Mouse (Mus musculus) cerebellum, adult 18-20 months (tissue): ENCODE data around the gene Lrrc4c.

ENCODE experiments used
- DNase-seq, 2 experiments: peaks; one replicate each; pipeline ENCODE4 v3.0.0; 2021

The Lrrc4c gene

DNA sequence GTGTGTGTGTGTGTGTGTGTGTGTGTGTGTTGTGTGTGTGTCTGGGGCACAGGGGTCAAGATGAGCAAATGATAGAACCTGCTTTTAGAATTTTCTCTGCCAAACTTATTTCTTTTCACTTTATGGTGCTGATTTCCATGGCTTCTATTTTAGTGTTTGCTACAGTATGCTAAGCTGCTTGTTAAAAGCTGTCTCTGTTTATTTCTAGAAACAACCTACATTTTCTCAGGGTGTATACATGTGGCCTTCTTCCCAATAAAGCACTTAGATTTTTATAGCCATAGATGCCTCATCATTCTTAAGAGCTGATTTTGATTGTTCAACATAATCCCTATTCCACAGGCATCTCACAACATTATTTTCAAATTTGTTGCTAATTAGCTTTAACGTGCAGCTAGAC is 229.2 kb downstream of the Lrrc4c start:
- no peak for DNase-seq

DNA sequence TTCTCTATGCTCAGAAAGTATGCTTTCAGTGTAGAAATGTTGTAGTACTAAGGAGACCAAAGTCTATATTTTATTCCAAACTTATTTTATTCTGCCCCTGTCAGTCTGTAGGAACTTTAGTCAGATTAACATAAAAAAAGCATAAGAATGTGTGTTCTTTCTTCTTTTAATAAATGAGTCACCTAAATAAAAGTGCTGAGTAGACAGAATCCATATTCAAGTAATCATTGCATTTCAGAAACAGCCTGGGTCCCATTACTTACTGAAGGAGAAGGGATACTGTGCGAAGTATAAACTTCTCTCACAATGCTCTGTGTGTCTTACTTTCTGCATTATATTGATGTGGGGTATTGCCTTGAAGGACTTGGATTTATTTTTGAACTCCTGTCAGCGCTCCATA is 255.8 kb downstream of the Lrrc4c start:
- no peak for DNase-seq

DNA sequence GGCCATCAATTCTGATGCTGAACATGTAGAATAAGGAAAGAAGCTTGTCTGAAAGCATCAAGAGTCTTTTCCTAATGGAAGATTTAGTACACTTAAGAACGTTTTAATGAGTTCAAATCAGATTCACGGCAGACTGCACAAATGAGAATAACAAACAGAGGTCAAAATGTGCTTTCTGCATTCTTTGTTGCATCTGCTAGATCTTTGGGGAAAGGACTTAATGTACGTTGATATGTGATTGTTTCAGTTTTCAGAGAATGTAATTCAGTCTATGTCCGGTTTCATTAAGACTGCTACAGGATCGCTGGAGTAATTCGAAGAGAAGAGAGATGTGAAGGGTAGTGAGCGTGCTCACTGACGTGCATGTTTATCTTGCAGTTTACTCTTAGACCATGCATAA is 259.7 kb downstream of the Lrrc4c start:
- no peak for DNase-seq

DNA sequence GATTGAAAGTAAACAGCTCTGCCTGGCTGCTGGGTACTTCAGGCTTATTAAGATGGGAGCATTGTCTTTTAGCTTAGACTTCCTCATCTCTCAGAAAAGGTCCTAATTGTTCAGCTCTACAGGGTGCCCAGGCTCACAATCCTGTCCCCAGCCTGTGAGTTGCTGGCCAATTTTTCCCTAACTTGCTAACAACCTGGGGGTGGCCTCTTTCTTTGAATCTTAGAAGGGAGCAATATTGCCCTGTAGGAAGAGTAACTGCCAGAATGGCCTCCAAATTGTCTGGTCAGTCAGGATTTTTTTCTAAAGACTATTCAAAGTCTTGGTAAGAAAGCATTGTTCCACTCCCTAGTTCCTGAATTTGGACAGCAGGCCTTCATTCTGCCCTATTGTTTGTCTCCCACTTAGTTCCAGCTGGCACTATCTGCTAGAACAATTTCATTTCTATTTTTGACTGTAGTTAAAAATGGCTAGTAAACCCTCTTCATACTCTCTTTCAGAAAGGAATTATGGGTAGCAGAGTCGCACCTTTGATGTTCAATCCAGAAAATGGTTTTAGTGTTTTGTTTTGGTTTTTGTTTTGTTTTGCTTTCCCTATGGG is 262.3 kb downstream of the Lrrc4c start:
- DNase-seq, result peak; percentile 44 to 50

DNA sequence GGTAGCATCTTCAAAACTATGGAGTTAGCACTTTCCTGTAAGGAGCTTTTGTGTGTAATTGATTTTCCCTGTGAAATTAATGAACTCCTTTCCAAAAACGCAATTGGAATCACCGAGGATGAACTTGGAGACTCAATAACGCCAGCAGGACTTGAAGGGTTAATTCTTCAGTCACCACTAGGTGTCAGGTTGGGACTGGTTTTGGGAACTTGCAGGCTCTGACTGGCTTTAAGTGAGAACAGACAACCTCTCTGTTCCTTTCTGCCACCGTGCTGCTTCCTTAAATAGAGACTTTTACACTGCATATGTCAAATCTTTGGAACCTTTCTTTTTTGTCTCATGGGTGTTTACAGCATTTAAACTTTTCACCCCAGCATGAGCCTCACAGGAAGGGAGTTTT is 267.7 kb downstream of the Lrrc4c start:
- peak; percentile 67 to 68 for DNase-seq

DNA sequence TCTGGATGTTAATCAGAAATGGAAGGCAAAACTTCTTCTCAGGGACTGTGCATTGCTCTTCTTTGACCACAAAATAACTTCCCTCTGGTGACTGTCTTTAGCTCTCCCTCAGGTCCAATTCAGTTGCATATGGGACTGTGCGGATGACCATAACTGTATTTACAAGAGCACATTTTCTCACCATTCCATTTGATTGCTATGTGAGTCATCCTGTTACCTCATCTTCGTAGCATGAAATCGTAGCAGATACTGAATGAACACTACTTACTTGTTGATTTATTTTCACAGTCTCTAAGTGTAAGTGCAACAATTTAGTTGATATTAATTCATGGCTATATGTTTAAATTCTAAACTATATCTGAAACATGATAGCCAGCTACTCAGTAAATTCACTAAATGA is 286.8 kb downstream of the Lrrc4c start:
- no peak for DNase-seq

DNA sequence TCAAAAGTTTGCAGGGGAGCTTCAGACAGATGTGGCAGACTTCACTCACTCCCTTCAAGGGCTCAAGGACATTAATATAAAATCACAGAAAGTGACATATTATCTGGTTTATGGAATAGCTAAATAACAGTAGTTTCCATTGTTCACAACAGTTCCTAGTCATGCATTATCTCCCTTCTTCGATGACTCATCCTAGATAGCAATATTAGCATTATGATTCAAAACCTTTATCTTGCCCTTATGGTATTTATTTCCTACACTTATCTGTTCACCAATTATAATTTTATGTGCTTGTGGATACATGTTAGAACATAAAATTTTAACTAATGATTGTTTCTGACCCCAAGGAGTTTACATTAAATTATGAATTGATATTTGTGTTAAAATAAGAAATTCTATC is 296.2 kb downstream of the Lrrc4c start:
- no peak for DNase-seq

DNA sequence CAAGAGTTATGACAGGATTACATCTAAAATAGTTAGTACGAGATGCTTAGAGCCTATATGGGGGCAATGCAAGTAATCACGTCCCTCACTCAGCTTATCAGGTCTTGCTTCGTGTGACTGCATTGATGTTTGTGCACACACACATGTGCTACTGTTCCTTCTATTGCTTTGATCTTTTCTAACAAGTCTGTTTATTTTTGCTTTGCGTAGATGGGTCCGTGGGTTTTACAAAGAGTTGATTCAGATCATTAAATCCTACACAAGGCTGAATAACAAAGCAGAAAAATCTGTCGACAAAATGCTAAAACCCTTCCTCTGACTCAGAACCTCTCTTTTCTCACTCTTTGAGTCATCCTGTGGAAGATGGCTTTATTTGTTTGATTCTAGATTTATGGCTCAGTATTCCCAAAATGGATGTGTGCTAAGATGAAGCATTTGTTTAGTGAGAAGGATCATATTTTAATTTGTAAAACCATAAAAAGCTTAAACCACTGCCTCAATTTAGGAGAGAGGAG is 300.8 kb downstream of the Lrrc4c start:
- no peak for DNase-seq

DNA sequence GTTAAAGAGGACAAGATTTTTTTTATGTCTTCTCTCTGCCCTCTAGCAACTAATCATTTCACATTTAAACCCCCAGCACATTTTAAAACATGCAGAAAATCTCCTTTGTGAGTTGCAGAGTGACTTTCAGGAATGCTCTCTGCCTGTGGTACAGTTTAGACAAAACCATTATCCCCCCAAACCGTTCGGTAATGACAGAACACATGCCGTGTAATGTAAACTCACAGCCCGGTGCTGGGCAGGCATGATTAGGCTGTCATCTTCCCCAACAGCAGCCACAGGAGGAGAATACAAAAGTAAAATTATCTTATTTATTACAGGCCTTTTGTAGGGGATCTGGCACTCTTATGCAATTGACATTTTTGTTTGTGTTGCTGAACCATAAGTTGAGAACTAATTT is 349.1 kb downstream of the Lrrc4c start:
- DNase-seq, result no peak

DNA sequence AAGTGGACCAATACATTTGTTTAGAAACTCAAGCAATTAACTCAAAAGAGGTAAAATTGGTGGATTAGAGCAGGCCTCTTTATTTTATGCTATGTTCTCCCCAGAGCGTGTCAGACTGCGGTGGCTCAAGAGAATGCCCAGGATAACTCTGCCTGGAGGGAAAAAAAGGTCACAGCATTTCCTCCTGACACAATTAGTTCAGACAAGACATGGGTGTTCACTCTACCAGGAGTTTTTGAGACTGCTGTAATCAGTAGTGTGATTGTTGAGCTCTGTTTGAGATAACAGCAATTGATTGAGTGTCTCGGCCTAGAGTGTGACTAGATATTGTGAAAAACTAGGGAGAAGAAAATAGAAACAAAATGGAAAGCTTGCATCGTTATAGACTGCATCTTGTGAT is 363.8 kb downstream of the Lrrc4c start:
- no peak for DNase-seq

DNA sequence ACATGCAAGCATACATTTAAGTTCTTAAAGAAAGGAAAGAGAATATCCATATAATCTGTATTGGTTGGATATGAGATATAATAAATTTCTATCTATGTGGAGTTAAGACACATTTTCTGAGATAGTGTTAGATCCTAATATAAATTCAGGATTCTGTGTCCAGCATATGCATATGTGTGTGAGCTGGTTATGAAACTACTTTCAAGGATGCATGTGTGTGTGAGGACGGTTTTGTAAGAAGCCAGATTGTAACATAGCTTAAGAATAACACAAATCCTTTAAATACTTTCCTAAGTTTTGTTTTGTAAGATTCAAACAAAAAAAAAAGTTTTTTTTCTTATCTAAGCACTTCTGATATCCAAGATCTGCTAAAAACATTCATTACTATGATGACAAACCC is 367.4 kb downstream of the Lrrc4c start:
- no peak for DNase-seq

DNA sequence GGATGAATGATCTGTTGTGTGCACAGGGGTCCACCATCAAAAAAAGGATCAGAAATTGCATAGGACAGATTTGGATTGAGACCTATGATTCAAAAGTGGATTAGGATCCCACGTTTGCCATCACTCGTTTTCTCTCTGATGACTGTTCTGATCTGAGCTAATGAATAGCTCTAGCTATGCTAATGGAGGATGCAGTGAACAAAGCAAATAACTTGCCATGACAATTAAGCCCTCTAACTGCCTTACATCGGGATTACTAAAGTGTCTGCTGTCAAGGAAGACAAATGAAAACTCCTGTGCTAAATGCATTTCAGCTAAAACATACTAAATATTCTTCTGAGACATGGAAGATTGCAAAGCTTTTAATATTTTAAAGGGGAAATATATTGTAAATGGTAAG is 387.0 kb downstream of the Lrrc4c start:
- no peak for DNase-seq

DNA sequence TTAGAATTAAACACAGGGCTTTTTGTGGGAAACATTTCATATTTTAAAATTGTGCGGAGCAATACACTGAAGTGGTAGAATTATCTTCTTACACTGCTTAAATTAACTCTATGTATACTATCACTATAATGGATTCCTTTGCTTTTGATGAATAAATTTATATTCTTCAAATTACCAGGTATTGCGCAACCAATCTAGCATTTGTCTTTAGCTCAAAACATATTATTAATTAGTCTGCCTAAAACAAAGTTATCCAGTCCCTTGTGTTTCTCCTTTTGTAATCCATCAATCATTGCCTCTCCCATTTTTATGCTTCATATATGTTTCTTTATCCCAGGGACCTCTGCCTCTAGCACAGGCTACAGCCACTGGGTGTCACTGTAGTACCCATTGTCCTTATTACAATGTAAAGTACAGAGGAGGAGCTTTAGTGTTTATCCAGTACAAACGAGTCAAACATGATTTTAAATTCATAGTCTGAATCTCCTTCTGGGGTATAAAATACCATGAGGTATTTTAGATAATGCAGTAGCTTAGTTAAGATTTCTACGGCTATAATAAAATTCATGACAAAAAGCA is 389.9 kb downstream of the Lrrc4c start:
- peak; percentile 44 to 64 for DNase-seq

DNA sequence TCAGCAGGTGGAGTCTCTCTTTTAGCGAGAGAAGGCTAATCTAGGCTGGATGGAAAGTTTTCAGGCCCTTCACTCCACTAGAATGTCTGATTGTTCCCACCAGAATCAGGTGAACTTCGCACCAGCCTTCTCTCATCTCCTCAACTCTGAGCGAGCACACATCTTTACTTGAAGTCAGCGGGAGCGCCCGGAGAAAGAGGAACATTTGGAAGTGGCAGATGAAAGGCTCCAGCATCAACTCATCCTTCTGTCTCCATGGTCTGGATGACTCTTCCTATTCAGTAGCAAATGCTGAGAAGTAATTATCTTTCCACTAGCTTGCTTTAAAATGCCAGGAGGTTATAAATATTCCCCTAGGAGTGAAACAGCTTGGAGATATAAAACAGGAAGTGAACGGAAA is 396.6 kb downstream of the Lrrc4c start:
- peak; percentile 7 to 20 for DNase-seq

DNA sequence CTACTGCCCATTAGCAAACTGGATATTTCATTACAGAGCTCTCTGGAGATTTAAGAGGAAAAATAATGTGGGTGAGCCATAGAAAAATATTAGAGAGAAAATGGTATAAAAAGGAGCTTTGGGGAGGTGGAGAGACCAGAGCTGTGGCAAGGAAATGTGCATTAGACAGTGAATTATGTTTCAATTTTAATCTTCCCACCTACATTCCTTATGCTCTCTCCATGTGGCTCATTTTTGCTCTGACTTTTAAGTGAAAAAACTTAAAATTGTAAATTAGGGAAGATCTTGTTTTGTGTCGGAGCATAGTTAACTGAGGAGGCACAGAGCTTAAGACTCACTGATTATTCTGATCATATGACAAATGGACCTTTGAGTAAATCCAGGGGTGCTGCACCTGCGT is 399.4 kb downstream of the Lrrc4c start:
- no peak for DNase-seq

DNA sequence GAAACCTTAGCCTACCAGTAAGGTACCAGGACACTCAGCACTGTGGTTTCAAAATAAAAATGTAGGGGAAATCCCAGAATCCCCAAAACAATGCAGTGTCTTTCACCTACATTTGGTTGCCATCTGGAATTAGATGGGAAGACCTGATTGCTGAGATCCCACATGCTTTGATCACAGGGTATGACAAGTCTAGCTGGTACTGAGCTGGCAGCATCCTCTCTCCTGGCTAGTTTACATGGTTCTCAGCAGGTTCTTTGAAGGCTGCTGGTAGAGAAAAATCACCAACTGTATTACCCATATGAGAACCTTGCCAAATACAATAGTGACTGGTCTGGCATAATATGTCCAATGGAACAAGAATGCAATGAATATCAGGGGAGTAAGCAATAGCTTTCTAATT is 405.4 kb downstream of the Lrrc4c start:
- DNase-seq, result peak in 1 of 2 experiments; percentile 7

DNA sequence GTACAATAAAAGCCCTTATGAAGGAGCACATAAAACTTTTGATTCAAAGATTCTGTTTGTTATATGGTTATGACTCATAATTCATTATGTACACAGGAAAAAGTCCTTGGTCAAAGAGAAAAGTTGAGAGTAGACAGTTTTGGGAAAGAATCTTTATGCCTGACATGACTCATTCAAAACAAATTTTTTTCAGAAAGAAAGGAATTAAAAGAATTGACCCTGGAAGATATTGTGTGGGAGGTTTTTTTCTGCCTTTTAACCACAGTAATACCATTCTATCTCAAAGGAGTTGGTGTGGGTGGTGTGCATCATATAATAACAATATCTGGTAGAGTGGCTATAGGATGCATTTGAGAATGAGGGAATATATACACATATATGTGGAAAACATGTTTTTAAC is 418.1 kb downstream of the Lrrc4c start:
- DNase-seq, result no peak

DNA sequence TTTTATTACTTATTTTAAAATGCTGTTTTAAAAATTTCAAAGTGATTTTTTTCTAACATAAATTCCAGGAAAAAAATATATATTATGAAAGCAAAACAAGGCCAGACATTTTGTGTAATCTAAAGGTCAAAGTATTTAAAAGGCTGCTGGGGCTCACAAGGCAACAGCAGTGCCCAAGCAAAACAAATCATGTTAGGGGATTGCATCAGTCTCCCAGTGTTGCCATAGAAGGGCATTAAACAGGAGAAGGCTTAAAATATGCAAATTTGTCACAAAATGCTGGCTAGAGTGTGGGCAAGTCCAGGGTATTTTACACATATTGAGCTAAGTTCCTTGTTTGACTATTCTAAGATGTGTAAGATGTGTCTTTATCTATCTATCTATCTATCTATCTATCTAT is 437.1 kb downstream of the Lrrc4c start:
- no peak for DNase-seq

DNA sequence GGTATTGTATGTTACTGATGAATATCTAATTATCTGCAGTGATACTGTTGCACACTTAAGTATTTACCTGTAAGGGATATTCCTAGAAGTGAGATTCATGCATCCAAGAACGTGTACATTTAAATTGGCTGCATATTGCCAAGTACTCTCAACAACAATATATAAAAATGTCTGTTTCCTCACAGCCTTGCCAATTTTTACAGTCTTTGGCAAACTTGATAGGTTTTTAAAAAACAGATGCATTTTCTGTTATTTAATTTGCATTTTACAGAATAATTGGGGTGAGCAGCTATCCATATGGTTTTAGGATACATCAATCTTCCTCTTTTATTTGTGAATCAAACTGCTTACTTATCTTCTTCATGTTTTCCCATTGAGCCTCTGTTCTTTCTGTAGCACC is 439.7 kb downstream of the Lrrc4c start:
- no peak for DNase-seq

DNA sequence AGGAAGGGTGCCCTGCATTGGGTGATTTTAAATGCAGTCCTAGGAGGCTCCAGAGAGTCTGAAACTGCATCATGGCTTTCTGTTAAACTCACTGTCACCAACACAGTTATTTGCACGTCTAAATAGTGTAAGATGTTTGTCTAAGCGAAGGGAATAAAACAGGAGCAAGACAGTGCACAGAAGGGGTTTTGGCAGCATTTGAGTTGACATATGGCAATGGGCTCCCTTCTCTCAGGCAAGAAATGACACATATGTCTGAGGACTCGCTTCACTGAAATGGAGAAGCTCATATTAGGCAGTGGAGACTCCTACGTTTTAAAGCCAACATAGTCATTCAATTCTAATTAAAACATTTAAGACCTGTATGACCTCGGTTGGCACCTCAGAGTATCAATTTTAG is 445.6 kb downstream of the Lrrc4c start:
- DNase-seq, result peak; percentile 60 to 71

DNA sequence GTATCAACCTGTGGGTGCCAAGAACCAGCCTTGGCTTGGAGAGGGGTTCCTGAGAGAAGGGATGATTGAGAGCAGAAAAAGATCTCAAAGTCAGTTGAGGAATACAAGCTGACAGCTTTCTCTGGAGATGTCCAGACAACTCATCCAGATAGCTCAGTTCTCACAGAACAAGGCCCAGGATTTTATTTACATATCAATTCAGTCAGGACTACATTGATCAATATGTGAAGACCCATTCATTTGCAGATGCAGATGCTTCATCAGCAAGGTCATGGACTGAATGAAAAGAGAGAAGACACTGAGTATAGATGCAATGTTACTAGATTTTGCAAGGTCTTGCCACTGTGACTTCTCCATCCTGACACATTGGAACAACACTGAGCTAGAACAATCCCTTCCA is 457.4 kb downstream of the Lrrc4c start:
- DNase-seq, result no peak

DNA sequence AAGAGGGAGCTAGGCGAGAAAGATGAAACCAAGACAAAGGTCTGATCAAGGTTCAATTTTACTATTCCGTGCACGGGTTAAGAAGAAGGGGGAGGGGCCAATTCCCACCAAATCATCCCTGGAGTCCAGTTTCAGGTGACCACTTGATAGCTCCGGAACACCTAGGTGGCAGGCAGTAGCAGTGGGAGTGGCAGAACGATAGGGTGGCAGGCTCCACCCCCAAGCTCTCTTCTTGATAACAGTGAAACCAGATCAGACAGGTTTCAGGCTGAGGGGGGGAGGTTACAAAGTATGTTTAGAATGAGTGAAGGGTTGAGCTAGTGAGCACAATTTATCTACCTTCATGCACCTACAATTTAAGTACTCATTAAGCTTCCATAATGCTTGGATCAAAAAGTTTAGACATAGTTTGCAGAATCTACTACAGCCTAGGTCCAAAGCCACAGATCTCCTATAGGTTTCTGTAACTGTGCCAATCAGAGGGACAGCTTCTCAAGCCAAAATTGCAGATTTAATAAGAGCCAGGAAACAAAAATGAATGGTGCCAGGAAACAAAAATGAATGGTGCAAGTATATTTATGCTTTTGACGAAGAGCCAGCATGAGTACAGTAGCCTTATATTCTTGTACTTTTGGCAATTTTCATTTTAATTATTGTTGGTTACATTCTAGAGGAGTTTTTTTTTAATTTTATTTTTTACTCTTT is 478.9 kb downstream of the Lrrc4c start:
- DNase-seq, result peak in 1 of 2 experiments; percentile 4

DNA sequence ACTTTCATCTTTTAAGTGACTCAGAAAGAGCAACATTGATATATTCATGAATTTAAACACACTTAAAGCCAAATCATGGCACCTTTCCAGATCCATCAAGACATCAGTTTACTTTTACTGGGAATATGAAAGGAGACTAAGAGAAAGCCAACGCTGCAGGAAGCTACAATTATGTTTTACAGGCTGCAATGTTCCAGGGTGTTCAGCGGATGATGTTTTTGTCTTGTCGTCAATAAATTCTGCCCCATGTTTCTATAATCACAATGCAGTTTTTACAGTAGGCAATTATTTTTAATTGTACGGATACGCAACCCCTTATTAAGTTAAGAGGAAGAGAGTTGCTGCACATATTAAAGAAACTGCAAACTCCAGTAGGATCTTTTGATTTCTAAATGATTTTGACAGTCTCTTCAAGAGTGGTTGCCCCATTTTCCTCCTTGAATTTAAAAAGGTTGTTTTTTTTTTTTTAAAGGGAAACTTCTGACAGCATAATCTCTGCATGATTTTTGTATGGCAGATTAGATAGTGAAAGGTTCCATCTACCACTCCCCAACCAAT is 532.9 kb downstream of the Lrrc4c start:
- DNase-seq, result no peak

DNA sequence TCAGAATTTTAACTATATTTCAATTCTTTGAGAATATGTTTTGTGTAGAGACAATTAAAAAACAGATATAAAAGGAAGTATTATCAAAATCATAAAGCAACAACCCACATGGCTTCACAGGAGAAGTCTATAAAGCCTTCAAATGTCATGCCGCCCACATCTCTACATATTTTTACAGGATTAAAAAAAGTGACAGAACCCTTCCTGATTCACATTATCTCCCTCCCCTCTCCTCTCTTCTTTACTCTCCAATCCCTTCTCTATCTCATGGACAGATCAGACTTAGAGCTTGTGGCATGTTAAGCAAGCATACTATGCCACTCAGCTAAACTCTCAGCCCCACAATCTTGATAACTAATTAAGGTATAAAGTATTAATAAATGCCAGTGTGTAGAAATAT is 535.8 kb downstream of the Lrrc4c start:
- no peak for DNase-seq
